Mouse (Mus musculus) gastrocnemius, adult 8-10 months (tissue): ENCODE data around the gene F2rl1. TPM values are rescaled to one million over a fixed set of nuclear protein-coding genes. Genes with fewer than 3 reads are reported as not detected.

Source experiments
- total RNA-seq, 4 experiments: library from RNA; stranded (reverse); gene quantifications; 2 replicates each; pipeline ENCODE4 v1.2.4; 2022

F2rl1 gene
- total RNA-seq, 4 experiments from 2014 or later = 0.13 to 0.99 (median 0.24) TPM

Other genes starting within 250 kb of the F2rl1 start
- 1 to 10 TPM; 3.2 to 5.3 (median 4.2) TPM for gene Zbed3, start 201.6 kb downstream of the F2rl1 start, total RNA-seq
- gene Aggf1, start 149.9 kb downstream of the F2rl1 start, total RNA-seq = 10 to 100 TPM; 15.6 to 19.1 (median 17.5) TPM
- not detected for gene Crhbp, start 80.3 kb downstream of the F2rl1 start, total RNA-seq
- 1 to 10 TPM in 2 of 4 experiments, not detected in 2; 1.2 to 1.6 TPM for gene S100z, start 46.5 kb downstream of the F2rl1 start, total RNA-seq
- gene F2r, start 93.3 kb upstream of the F2rl1 start, total RNA-seq = 1 to 10 TPM; 2.6 to 7.7 (median 3.5) TPM
- gene F2rl2, start 171.6 kb upstream of the F2rl1 start, total RNA-seq = not detected